Mouse (Mus musculus): Measurements from ENCODE around the gene Rhoc. TPM values are rescaled to one million over a fixed set of nuclear protein-coding genes. Genes with fewer than 3 reads are reported as not detected.

Rhoc gene
- polyA plus RNA-seq, 1 experiment from 2014 or later = 104 TPM

GRCm38 (mm10) chr3:104790401-104790937 lies 2.3 kb downstream of the Rhoc start:
- H3K27ac ChIP-seq (ENCODE audit: low read depth, low read length) = peak overlapping the region; percentile 34; the same call in 1 of the 2 replicates
- peak overlapping the region; percentile 59 for H3K9ac ChIP-seq (ENCODE audit: low read length)
- ATAC-seq (ENCODE audit: insufficient read depth, low FRiP score, low TSS enrichment) (no peak), DNase-seq (ENCODE audit: low spot score) (peak; percentile 37)
- peak overlapping the region; percentile 76 for H3K4me2 ChIP-seq (ENCODE audit: low read depth)
- no peaks in the 10 kb centered on the region for H3K27me3 ChIP-seq (ENCODE audit: control insufficient read depth, insufficient read depth, low read length)
- no peaks in the 10 kb centered on the region for H3K9me3 ChIP-seq (ENCODE audit: control insufficient read depth, low read length)
- peak overlapping the region; percentile 59 for H3K4me3 ChIP-seq (ENCODE audit: low read depth, low read length)
- peaks cover 2% of the 10 kb centered on the region; the same call in 1 of the 2 replicates for H3K36me3 ChIP-seq (ENCODE audit: control insufficient read depth, insufficient read depth, low read length)
- WGBS = 22% methylated on average over 6 of the region's 6 CpGs
- peaks cover 29% of the 10 kb centered on the region for H3K4me1 ChIP-seq (ENCODE audit: control insufficient read depth, insufficient read depth, low read length)

GRCm38 (mm10) chr3:104791017-104791416 lies 2.8 kb downstream of the Rhoc start:
- WGBS = 27% methylated on average over 4 of the region's 4 CpGs
- H3K4me1 ChIP-seq (ENCODE audit: control insufficient read depth, insufficient read depth, low read length) = peaks cover 32% of the 10 kb centered on the region
- H3K9me3 ChIP-seq (ENCODE audit: control insufficient read depth, low read length) = no peaks in the 10 kb centered on the region
- H3K36me3 ChIP-seq (ENCODE audit: control insufficient read depth, insufficient read depth, low read length) = peaks cover 2% of the 10 kb centered on the region; the same call in 1 of the 2 replicates
- peak overlapping the region; percentile 59 for H3K9ac ChIP-seq (ENCODE audit: low read length)
- peak overlapping the region; percentile 76 for H3K4me2 ChIP-seq (ENCODE audit: low read depth)
- H3K27ac ChIP-seq (ENCODE audit: low read depth, low read length) = peak overlapping the region; percentile 34; the same call in 1 of the 2 replicates
- ATAC-seq (ENCODE audit: insufficient read depth, low FRiP score, low TSS enrichment) = no peak
- H3K4me3 ChIP-seq (ENCODE audit: low read depth, low read length) = peak overlapping the region; percentile 59
- H3K27me3 ChIP-seq (ENCODE audit: control insufficient read depth, insufficient read depth, low read length) = no peaks in the 10 kb centered on the region
- no peak for DNase-seq (ENCODE audit: low spot score)

- no peak overlapping the region for H3K4me2 ChIP-seq (ENCODE audit: low read depth)
- ATAC-seq (ENCODE audit: insufficient read depth, low FRiP score, low TSS enrichment) (no peak), DNase-seq (ENCODE audit: low spot score) (no peak)
- H3K4me3 ChIP-seq (ENCODE audit: low read depth, low read length) = no peak overlapping the region
- no peak overlapping the region for H3K27ac ChIP-seq (ENCODE audit: low read depth, low read length)
- H3K9ac ChIP-seq (ENCODE audit: low read length) = no peak overlapping the region
- H3K36me3 ChIP-seq (ENCODE audit: control insufficient read depth, insufficient read depth, low read length) = peaks cover 2% of the 10 kb centered on the region; the same call in 1 of the 2 replicates
- peaks cover 32% of the 10 kb centered on the region for H3K4me1 ChIP-seq (ENCODE audit: control insufficient read depth, insufficient read depth, low read length)
- no peaks in the 10 kb centered on the region for H3K27me3 ChIP-seq (ENCODE audit: control insufficient read depth, insufficient read depth, low read length)
- H3K9me3 ChIP-seq (ENCODE audit: control insufficient read depth, low read length) = no peaks in the 10 kb centered on the region
- WGBS = 94% methylated on average over 8 of the region's 8 CpGs
Measured at GRCm38 (mm10) chr3:104791671-104792070, 3.5 kb downstream of the Rhoc start.

- no peaks in the 10 kb centered on the region for H3K9me3 ChIP-seq (ENCODE audit: control insufficient read depth, low read length)
- H3K27me3 ChIP-seq (ENCODE audit: control insufficient read depth, insufficient read depth, low read length) = no peaks in the 10 kb centered on the region
- H3K9ac ChIP-seq (ENCODE audit: low read length) = no peak overlapping the region
- 73% methylated on average over 15 of the region's 15 CpGs for WGBS
- no peak overlapping the region for H3K4me3 ChIP-seq (ENCODE audit: low read depth, low read length)
- no peak overlapping the region for H3K4me2 ChIP-seq (ENCODE audit: low read depth)
- H3K36me3 ChIP-seq (ENCODE audit: control insufficient read depth, insufficient read depth, low read length) = peaks cover 2% of the 10 kb centered on the region; the same call in 1 of the 2 replicates
- peaks cover 32% of the 10 kb centered on the region for H3K4me1 ChIP-seq (ENCODE audit: control insufficient read depth, insufficient read depth, low read length)
- DNase-seq (ENCODE audit: low spot score) (no peak), ATAC-seq (ENCODE audit: insufficient read depth, low FRiP score, low TSS enrichment) (no peak)
- no peak overlapping the region for H3K27ac ChIP-seq (ENCODE audit: low read depth, low read length)
Measured at GRCm38 (mm10) chr3:104792360-104793270, 4.4 kb downstream of the Rhoc start.

- H3K4me1 ChIP-seq (ENCODE audit: control insufficient read depth, insufficient read depth, low read length) = peaks cover 32% of the 10 kb centered on the region
- DNase-seq (ENCODE audit: low spot score) (peak; percentile 91), ATAC-seq (ENCODE audit: insufficient read depth, low FRiP score, low TSS enrichment) (peak; percentile 94)
- H3K9ac ChIP-seq (ENCODE audit: low read length) = 0 out of 2 replicates have a peak overlapping the region, but pooled peaks have one; percentile 26
- no peaks in the 10 kb centered on the region for H3K9me3 ChIP-seq (ENCODE audit: control insufficient read depth, low read length)
- no peaks in the 10 kb centered on the region for H3K27me3 ChIP-seq (ENCODE audit: control insufficient read depth, insufficient read depth, low read length)
- WGBS = 51% methylated on average over 20 of the region's 20 CpGs
- H3K36me3 ChIP-seq (ENCODE audit: control insufficient read depth, insufficient read depth, low read length) = peaks cover 2% of the 10 kb centered on the region; the same call in 1 of the 2 replicates
- H3K4me3 ChIP-seq (ENCODE audit: low read depth, low read length) = no peak overlapping the region
- 0 out of 2 replicates have a peak overlapping the region, but pooled peaks have one; percentile 7 for H3K4me2 ChIP-seq (ENCODE audit: low read depth)
- peak overlapping the region; percentile 72 for H3K27ac ChIP-seq (ENCODE audit: low read depth, low read length)
Measured at GRCm38 (mm10) chr3:104793871-104794828, 6.0 kb downstream of the Rhoc start.

GRCm38 (mm10) chr3:104794953-104795470 lies 6.8 kb downstream of the Rhoc start:
- ATAC-seq (ENCODE audit: insufficient read depth, low FRiP score, low TSS enrichment) (no peak), DNase-seq (ENCODE audit: low spot score) (no peak)
- no peak overlapping the region for H3K4me3 ChIP-seq (ENCODE audit: low read depth, low read length)
- H3K36me3 ChIP-seq (ENCODE audit: control insufficient read depth, insufficient read depth, low read length) = peaks cover 2% of the 10 kb centered on the region; the same call in 1 of the 2 replicates
- no peaks in the 10 kb centered on the region for H3K27me3 ChIP-seq (ENCODE audit: control insufficient read depth, insufficient read depth, low read length)
- no peaks in the 10 kb centered on the region for H3K9me3 ChIP-seq (ENCODE audit: control insufficient read depth, low read length)
- no peak overlapping the region for H3K4me2 ChIP-seq (ENCODE audit: low read depth)
- WGBS = 50% methylated on average over 12 of the region's 12 CpGs
- H3K27ac ChIP-seq (ENCODE audit: low read depth, low read length) = peak overlapping the region; percentile 17; the same call in 1 of the 2 replicates
- peaks cover 27% of the 10 kb centered on the region for H3K4me1 ChIP-seq (ENCODE audit: control insufficient read depth, insufficient read depth, low read length)
- no peak overlapping the region; the same call in 1 of the 2 replicates for H3K9ac ChIP-seq (ENCODE audit: low read length)

GRCm38 (mm10) chr3:104795661-104796340 lies 7.6 kb downstream of the Rhoc start:
- WGBS = 65% methylated on average over 15 of the region's 15 CpGs
- no peak for ATAC-seq (ENCODE audit: insufficient read depth, low FRiP score, low TSS enrichment)
- no peak overlapping the region for H3K27ac ChIP-seq (ENCODE audit: low read depth, low read length)
- DNase-seq (ENCODE audit: low spot score) = no peak
- peaks cover 20% of the 10 kb centered on the region for H3K4me1 ChIP-seq (ENCODE audit: control insufficient read depth, insufficient read depth, low read length)
- no peak overlapping the region for H3K9ac ChIP-seq (ENCODE audit: low read length)
- H3K4me2 ChIP-seq (ENCODE audit: low read depth) = no peak overlapping the region
- H3K4me3 ChIP-seq (ENCODE audit: low read depth, low read length) = no peak overlapping the region
- H3K9me3 ChIP-seq (ENCODE audit: control insufficient read depth, low read length) = no peaks in the 10 kb centered on the region
- peaks cover 2% of the 10 kb centered on the region; the same call in 1 of the 2 replicates for H3K36me3 ChIP-seq (ENCODE audit: control insufficient read depth, insufficient read depth, low read length)
- no peaks in the 10 kb centered on the region for H3K27me3 ChIP-seq (ENCODE audit: control insufficient read depth, insufficient read depth, low read length)
